Mouse (Mus musculus): ENCODE data around the gene Spata17. TPM values are rescaled to one million over a fixed set of nuclear protein-coding genes. Genes with fewer than 3 reads are reported as not detected.

The Spata17 gene
- total RNA-seq, 2 experiments from 2014 or later: 0.74 to 0.79 TPM

GRCm38 (mm10) chr1:187228414-187229146 lies 13.3 kb upstream of the Spata17 start:
- no peak overlapping the region for H3K4me3 ChIP-seq
- DNase-seq (ENCODE audit: low spot score in 2 of 2): no peak

GRCm38 (mm10) chr1:187226328-187227025 lies 11.2 kb upstream of the Spata17 start:
- no peak for TF ChIP-seq CTCF (conservative IDR thresholded peaks at IDR 0.05)
- DNase-seq (ENCODE audit: low spot score in 2 of 2): no peak
- Histone ChIP-seq H3K27ac (no peak overlapping the region), H3K4me3 (no peak overlapping the region)

More at GRCm38 (mm10) chr1:187228414-187229146, 13.3 kb upstream of the Spata17 start:
- H3K27ac ChIP-seq: no peak overlapping the region
- no peak for TF ChIP-seq CTCF (conservative IDR thresholded peaks at IDR 0.05)

DNA sequence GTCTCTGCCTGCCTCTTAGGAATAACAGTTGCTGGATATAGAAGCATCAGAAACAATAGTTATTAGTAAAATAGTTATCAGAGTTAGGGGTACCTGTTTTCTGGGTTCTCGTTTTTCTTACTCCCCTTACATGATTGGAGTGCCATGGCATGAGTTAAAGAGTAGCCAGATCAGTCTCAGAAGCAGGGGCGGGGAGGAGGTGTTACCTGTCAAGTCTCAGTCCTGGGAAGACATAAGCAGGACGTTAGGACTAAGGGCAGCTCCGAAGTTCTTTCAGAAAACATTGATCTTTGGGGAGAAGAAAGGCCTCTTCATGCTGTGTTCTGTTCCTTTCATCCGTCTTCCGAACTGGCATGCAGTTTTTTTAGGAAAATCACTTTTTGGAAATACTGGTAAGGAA lies 5.5 kb upstream of the Spata17 start:
- no peak overlapping the region for H3K27ac ChIP-seq
- DNase-seq (ENCODE audit: low spot score in 2 of 2): no peak
- H3K4me3 ChIP-seq: no peak overlapping the region
- TF ChIP-seq CTCF (conservative IDR thresholded peaks at IDR 0.05): no peak

- no peak for DNase-seq (ENCODE audit: low spot score in 2 of 2)
Observed at GRCm38 (mm10) chr1:187216620-187217410, 1.6 kb upstream of the Spata17 start.

DNA sequence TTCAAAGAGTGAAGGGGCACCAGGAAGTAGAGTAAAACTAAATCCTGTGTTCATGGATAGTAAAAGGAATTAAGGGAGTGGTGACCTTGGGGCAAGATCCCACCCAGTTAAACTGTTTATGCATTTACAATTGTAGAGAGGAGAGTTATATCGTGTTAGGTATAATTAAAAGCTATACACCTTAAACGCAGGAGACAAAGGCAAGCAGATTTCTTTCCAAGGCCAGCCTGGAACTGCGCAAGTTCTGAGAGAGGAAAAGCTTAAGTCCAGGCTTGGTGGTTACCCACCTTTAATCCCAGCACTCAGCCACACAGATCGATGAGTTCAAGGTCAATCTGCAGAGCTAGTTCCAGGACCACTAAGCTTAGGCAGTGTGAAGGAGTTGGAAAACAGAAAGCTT lies 4.5 kb downstream of the Spata17 start:
- no peak for TF ChIP-seq CTCF (conservative IDR thresholded peaks at IDR 0.05)
- no peak overlapping the region for H3K4me3 ChIP-seq
- H3K27ac ChIP-seq: no peak overlapping the region
- DNase-seq (ENCODE audit: low spot score in 2 of 2): no peak

More at GRCm38 (mm10) chr1:187216620-187217410, 1.6 kb upstream of the Spata17 start:
- H3K27ac ChIP-seq: no peak overlapping the region
- H3K4me3 ChIP-seq: no peak overlapping the region
- no peak for TF ChIP-seq CTCF (conservative IDR thresholded peaks at IDR 0.05)

- DNase-seq (ENCODE audit: low spot score in 2 of 2): no peak
- Histone ChIP-seq H3K4me3 (no peak overlapping the region), H3K27ac (no peak overlapping the region)
- TF ChIP-seq CTCF (conservative IDR thresholded peaks at IDR 0.05): no peak
Observed at GRCm38 (mm10) chr1:187209496-187209895, 5.8 kb downstream of the Spata17 start.

GRCm38 (mm10) chr1:187205506-187205905 lies 9.8 kb downstream of the Spata17 start:
- H3K4me3 ChIP-seq: no peak overlapping the region
- H3K27ac ChIP-seq: no peak overlapping the region
- DNase-seq (ENCODE audit: low spot score in 2 of 2): no peak
- no peak for TF ChIP-seq CTCF (conservative IDR thresholded peaks at IDR 0.05)

DNA sequence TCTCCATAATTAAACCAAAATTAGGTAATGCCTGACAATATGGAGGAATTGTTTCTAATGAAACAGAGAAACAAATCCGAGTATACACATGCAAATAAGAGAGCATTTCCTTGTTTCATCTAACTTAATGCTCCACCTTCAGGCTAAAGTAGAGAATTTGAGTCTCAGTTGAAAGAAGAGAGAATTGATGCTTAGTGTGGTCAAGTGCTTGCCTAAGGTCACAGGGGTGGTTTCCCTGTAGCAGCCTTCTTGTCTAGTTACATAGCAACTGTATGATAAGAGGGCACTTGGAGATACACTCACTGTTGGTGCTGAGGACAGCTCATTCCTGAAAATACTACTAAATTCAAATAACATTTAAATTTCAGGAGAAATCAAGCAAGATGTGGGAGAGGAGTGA lies 36.7 kb downstream of the Spata17 start:
- TF ChIP-seq CTCF (conservative IDR thresholded peaks at IDR 0.05): peak; percentile 30
- DNase-seq (ENCODE audit: low spot score in 2 of 2): no peak
- no peak overlapping the region for H3K4me3 ChIP-seq
- no peak overlapping the region for H3K27ac ChIP-seq

- DNase-seq (ENCODE audit: low spot score in 2 of 2): no peak
- Histone ChIP-seq H3K27ac (no peak overlapping the region), H3K4me3 (no peak overlapping the region)
- TF ChIP-seq CTCF (conservative IDR thresholded peaks at IDR 0.05): no peak
Observed at GRCm38 (mm10) chr1:187175991-187176390, 39.3 kb downstream of the Spata17 start.

DNA sequence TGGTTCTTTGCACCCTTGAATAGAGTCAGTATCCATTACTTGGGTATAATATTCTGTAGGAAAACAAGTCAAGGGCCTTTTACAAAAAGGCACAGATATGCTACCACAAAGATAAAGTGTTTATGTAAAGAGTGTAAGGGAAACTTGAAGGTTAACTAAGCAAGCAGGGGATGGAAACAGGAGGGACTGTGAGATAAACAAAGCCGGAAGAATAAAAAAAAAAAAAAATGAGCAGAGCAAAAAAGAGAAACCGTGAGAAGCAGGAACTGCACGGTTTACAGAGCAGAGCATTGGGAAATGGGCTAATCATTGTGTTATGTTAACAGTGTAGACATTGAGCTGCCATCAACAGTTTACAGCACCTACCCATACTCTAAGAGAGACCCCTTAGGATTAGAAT lies 44.9 kb downstream of the Spata17 start:
- Histone ChIP-seq H3K27ac (no peak overlapping the region), H3K4me3 (no peak overlapping the region)
- no peak for DNase-seq (ENCODE audit: low spot score in 2 of 2)
- TF ChIP-seq CTCF (conservative IDR thresholded peaks at IDR 0.05): no peak

DNA sequence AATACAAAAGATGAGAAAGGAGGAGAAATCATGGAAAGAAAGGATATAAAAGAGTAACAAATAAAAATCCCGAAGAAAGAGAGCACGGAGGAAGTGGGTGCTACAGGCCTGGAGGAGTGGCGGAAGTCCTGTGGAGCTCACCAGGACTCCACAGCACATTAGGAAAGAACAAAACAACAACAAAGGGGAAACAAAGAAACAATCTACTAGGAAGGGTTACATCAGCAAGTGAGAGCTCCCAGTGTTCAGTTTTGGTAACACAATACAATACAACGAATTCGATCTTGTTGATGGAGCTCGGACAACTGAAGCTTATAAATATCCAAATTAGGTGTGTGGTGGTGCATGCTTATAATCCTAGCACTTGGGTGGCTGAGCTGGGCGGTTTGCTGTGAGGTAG lies 45.6 kb downstream of the Spata17 start:
- H3K4me3 ChIP-seq: no peak overlapping the region
- no peak for TF ChIP-seq CTCF (conservative IDR thresholded peaks at IDR 0.05)
- H3K27ac ChIP-seq: no peak overlapping the region

GRCm38 (mm10) chr1:187163571-187163970 lies 51.7 kb downstream of the Spata17 start:
- no peak for TF ChIP-seq CTCF (conservative IDR thresholded peaks at IDR 0.05)
- Histone ChIP-seq H3K4me3 (no peak overlapping the region), H3K27ac (no peak overlapping the region)
- DNase-seq (ENCODE audit: low spot score in 2 of 2): no peak

More for the DNA sequence above, 45.6 kb downstream of the Spata17 start:
- no peak for DNase-seq (ENCODE audit: low spot score in 2 of 2)

DNA sequence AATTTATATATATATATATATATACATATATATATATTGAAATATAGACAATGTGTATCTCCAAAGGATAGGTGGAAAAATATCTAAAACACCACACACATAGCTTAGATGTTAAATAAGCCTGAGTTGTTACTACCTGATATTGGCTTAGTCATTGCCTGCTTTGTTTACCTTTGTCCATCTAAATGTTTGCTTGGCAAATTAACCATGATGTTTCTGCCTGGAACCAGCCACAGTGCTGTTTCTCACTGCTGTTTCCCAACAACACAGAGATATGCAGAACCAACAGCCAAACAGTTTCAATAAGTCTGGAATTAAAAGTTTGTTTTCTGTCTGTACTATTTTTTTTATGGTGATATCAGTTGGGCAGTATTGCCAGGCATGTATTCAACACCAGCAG lies 59.6 kb downstream of the Spata17 start:
- Histone ChIP-seq H3K27ac (no peak overlapping the region), H3K4me3 (no peak overlapping the region)
- no peak for TF ChIP-seq CTCF (conservative IDR thresholded peaks at IDR 0.05)
- no peak for DNase-seq (ENCODE audit: low spot score in 2 of 2)

All from layer of hippocampus, adult 2 months (tissue).